Mouse (Mus musculus) forebrain, embryonic 11.5 days (tissue): ENCODE measurements at regions not wholly inside any gene's neighbourhood (a gene's known extent, or its start where the extent isn't known, plus 50 kb on each side); places are given as distances from the start of the nearest gene placed in this dataset.

Source experiments
- ATAC-seq: fragments of 200-750 bp; cut with Nextera tagmentation; replicated peaks from 2 replicates; pipeline ENCODE4 v1.8.0; 2017; ENCODE audit warnings: moderate TSS enrichment; ENCODE audit not compliant: low FRiP score
- DNase-seq: peaks from one replicate; pipeline ENCODE4 v3.0.0-alpha.2; 2017; ENCODE audit warnings: low spot score
- H3K27ac ChIP-seq: fragments of 300-500 bp; sonication (generic); 2 replicates; pipeline ENCODE4 v1.5.1; 2014; ENCODE audit warnings: low read depth, low read length
- H3K27me3 ChIP-seq: fragments of 300-500 bp; sonication (generic); 2 replicates; pipeline ENCODE4 v1.6.1; 2014; ENCODE audit warnings: mild to moderate bottlenecking, low read length, mixed read lengths; ENCODE audit not compliant: control insufficient read depth, insufficient read depth
- H3K36me3 ChIP-seq: fragments of 300-500 bp; sonication (generic); 2 replicates; pipeline ENCODE4 v1.6.1; 2014; ENCODE audit warnings: mild to moderate bottlenecking, low read length, moderate library complexity, mixed read lengths; ENCODE audit not compliant: control insufficient read depth, insufficient read depth
- H3K4me1 ChIP-seq: fragments of 300-500 bp; sonication (generic); replicated peaks from 2 replicates; pipeline ENCODE4 v1.6.1; 2014; ENCODE audit warnings: low read length, mixed read lengths; ENCODE audit not compliant: control insufficient read depth, insufficient read depth
- H3K4me2 ChIP-seq: fragments of 300-500 bp; sonication (generic); 2 replicates; pipeline ENCODE4 v1.6.1; 2014; ENCODE audit warnings: low read depth, mild to moderate bottlenecking, low read length, moderate library complexity, mixed read lengths; ENCODE audit not compliant: severe bottlenecking
- H3K4me3 ChIP-seq: fragments of 300-500 bp; sonication (generic); 2 replicates; pipeline ENCODE4 v1.5.1; 2014; ENCODE audit warnings: low read depth, low read length
- H3K9ac ChIP-seq: fragments of 300-500 bp; sonication (generic); 2 replicates; pipeline ENCODE4 v1.6.1; 2014; ENCODE audit warnings: low read length
- H3K9me3 ChIP-seq: fragments of 300-500 bp; sonication (generic); 2 replicates; pipeline ENCODE4 v1.6.1; 2016; ENCODE audit warnings: low read length, mixed read lengths; ENCODE audit not compliant: control insufficient read depth
- WGBS: fragments of 180-500 bp; shearing (Covaris S2); extraction: QIAGEN DNeasy Blood & Tissue Kit; methylation state at CpG from one replicate; pipeline ENCODE4 v1.1.7; 2014; 5-methylcytosine and 5-hydroxymethylcytosine counted together

DNA sequence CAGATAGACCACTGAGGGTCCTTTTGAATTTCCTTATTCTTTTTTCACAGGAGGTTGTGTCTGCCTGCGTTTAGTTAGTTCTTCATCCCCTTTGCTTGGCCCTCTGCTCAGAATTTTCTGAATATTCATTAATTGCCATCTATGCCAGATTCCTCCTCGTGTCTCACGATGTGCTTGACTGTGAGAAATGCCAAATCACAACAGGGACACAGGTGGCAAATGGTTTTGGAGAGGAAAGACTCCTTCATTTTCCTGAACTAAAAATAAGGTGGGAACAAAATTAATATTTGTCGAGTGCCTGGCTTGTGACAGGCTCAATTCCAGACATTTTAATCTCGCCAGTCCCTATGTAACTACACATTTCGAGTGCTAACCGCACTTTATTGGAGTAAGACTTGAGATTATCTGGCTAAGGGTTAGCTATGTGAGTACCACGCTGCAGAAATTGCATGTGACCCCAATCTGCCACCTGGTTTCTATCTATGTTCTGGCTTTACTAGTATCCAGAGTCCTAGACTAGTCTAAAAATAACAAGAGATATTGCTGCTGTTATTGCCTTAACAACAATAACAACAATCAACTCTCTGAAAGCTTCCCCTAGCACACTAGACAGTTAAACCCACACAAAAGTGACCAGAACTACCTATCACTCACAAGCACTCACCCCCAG is 156.0 kb upstream of the AI593442 start:
- H3K9me3 ChIP-seq = no peaks in the 10 kb centered on the region
- no peaks in the 10 kb centered on the region for H3K27me3 ChIP-seq
- H3K9ac ChIP-seq = no peak overlapping the region
- no peak overlapping the region for H3K4me3 ChIP-seq
- no peaks in the 10 kb centered on the region for H3K36me3 ChIP-seq
- no peak overlapping the region for H3K27ac ChIP-seq
- no peak for DNase-seq
- 91% methylated on average over 8 of the region's 8 CpGs for WGBS
- H3K4me2 ChIP-seq = no peak overlapping the region
- H3K4me1 ChIP-seq = no peaks in the 10 kb centered on the region
- no peak for ATAC-seq

DNA sequence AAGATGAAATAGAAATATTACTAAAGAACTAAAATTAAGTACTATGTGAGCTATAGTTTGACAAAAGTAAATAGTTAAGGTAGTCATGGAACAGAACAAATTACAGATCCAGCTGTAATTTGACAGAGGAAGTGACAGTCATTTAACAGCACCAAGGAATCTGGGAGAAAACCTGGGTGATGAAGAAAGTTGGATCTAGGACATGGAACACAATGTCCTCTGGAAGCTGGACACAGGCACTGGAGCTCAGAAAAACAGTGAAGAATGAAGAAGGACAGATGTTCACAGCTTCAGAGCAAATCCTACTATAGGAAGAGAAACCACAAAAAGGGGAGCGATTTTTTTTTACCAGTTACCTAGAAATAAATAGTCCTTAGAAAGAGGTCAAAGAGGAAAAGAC is 147.2 kb upstream of the AI593442 start:
- H3K4me3 ChIP-seq = no peak overlapping the region
- H3K4me1 ChIP-seq = no peaks in the 10 kb centered on the region
- H3K9ac ChIP-seq = no peak overlapping the region
- ATAC-seq (no peak), DNase-seq (no peak)
- no peak overlapping the region for H3K27ac ChIP-seq
- H3K36me3 ChIP-seq = no peaks in the 10 kb centered on the region
- H3K27me3 ChIP-seq = no peaks in the 10 kb centered on the region
- no peaks in the 10 kb centered on the region for H3K9me3 ChIP-seq
- no peak overlapping the region for H3K4me2 ChIP-seq
- 76% methylated on average over 1 of the region's 1 CpGs for WGBS

DNA sequence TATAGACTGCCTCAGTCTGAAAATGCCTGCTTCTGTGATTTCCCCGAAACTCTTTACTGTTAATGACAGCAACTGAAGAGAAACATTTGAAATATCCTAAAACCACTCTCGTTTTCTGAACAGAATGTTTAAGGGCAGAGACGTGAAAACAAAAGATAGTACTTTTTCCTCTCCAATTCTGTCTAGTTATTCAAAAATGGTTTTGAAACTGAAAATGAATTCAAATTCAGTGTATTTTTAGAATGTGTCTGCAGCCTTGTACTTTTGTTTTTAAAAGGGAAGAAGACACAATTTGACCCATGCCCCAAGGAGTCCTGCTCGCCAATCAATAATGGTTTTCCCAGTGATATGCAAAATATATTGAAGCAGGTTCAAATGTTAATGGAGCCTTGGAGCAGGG is 136.7 kb upstream of the AI593442 start:
- H3K4me1 ChIP-seq = no peaks in the 10 kb centered on the region
- no peaks in the 10 kb centered on the region for H3K27me3 ChIP-seq
- DNase-seq (no peak), ATAC-seq (no peak)
- WGBS = 90% methylated on average over 4 of the region's 4 CpGs
- H3K4me3 ChIP-seq = no peak overlapping the region
- H3K9ac ChIP-seq = no peak overlapping the region
- no peaks in the 10 kb centered on the region for H3K36me3 ChIP-seq
- H3K9me3 ChIP-seq = no peaks in the 10 kb centered on the region
- no peak overlapping the region for H3K4me2 ChIP-seq
- H3K27ac ChIP-seq = no peak overlapping the region

DNA sequence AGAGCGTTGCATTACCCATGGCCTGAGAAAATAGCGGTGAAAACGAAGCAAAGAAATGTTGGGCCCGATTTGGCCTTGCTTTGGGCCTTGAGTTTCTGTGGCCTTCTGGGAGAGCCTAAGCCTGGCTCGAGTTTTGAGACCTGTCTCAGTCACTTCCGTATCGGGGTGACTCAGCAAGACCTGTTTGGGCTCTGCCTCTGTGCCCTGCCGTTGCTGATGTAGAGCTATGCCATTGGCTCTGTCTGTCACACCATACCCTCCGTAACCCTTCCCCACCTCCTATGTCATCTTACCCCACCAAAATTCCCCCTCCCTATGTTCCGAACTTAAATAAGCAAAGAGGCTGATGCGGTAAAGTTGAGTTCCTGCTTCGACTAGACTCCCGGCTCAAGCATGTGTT is 123.4 kb upstream of the AI593442 start:
- H3K9ac ChIP-seq = no peak overlapping the region
- DNase-seq (no peak), ATAC-seq (no peak)
- no peaks in the 10 kb centered on the region for H3K4me1 ChIP-seq
- no peaks in the 10 kb centered on the region for H3K36me3 ChIP-seq
- H3K4me2 ChIP-seq = no peak overlapping the region
- no peak overlapping the region for H3K4me3 ChIP-seq
- no peaks in the 10 kb centered on the region for H3K27me3 ChIP-seq
- no peaks in the 10 kb centered on the region for H3K9me3 ChIP-seq
- 94% methylated on average over 13 of the region's 13 CpGs for WGBS
- no peak overlapping the region for H3K27ac ChIP-seq

DNA sequence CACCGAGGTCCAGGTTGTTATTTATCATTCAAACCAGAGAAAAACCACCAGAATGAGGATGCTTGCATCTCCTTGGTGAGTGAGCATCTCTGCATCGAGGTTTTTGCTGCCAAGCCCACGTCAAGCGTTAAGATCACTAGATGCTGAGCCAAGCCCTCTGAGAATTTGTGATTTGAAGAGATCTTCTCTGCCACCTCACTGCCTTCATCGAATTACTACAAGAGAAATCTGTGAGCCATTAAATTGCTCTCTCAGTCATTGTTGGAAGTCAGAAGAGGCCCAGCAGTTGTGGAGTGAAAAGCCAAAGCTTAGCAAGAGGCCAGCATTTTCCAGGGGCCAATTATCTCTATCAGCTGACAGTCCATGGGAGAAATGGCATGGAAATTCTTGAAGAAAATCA is 122.2 kb upstream of the AI593442 start:
- Histone ChIP-seq H3K27ac (no peak overlapping the region), H3K4me3 (no peak overlapping the region), H3K27me3 (no peaks in the 10 kb centered on the region), H3K9ac (no peak overlapping the region), H3K4me1 (no peaks in the 10 kb centered on the region), H3K4me2 (no peak overlapping the region), H3K36me3 (no peaks in the 10 kb centered on the region), H3K9me3 (no peaks in the 10 kb centered on the region)
- ATAC-seq (no peak), DNase-seq (no peak)
- 75% methylated on average over 5 of the region's 5 CpGs for WGBS

DNA sequence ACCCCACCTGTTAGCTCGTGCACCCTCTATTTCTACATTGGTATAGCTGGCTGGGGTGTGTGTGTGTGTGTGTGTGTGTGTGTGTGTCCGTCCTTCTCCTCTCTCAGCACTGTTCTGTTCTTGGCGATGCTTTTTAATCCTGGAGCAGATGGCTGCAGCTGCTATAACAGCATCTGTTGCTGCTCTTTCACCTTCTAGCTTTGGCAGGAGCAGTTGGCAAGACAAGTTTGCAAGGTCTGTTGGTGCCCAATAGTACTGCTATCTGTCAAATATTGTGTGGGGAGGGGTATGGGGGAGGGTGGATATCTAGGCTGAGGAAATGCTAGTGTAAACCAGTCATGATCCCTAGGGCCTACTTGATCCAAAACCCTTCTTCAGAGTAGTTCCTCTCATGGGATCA is 120.9 kb upstream of the AI593442 start:
- Histone ChIP-seq H3K9ac (no peak overlapping the region), H3K36me3 (no peaks in the 10 kb centered on the region), H3K4me1 (no peaks in the 10 kb centered on the region), H3K4me2 (no peak overlapping the region), H3K27me3 (no peaks in the 10 kb centered on the region), H3K9me3 (no peaks in the 10 kb centered on the region), H3K4me3 (no peak overlapping the region), H3K27ac (no peak overlapping the region)
- 88% methylated on average over 3 of the region's 3 CpGs for WGBS
- DNase-seq = no peak
- ATAC-seq = no peak

DNA sequence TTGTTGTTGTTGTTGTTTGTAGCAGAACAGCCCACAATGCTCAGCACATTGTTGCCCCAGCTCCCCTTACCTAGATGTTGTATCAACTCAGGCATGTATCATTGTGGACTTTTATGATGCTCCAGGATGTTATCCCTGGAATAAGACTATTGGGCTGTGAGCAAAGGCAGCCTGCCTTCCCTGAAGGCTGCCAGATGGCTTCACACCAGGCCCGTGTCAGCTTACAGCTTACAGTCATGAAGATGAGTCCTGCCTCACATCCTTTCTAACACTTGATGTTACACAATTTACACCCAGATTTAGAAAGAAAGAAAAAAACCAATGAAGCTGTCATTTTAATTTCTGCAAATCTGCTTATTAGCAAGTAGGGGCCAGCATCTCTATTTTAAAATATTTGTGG is 113.0 kb upstream of the AI593442 start:
- no peaks in the 10 kb centered on the region for H3K9me3 ChIP-seq
- no peak for ATAC-seq
- no peaks in the 10 kb centered on the region for H3K4me1 ChIP-seq
- WGBS = 63% methylated on average over 1 of the region's 1 CpGs
- no peak overlapping the region for H3K27ac ChIP-seq
- H3K36me3 ChIP-seq = no peaks in the 10 kb centered on the region
- H3K4me2 ChIP-seq = no peak overlapping the region
- H3K9ac ChIP-seq = no peak overlapping the region
- no peaks in the 10 kb centered on the region for H3K27me3 ChIP-seq
- H3K4me3 ChIP-seq = no peak overlapping the region
- no peak for DNase-seq

DNA sequence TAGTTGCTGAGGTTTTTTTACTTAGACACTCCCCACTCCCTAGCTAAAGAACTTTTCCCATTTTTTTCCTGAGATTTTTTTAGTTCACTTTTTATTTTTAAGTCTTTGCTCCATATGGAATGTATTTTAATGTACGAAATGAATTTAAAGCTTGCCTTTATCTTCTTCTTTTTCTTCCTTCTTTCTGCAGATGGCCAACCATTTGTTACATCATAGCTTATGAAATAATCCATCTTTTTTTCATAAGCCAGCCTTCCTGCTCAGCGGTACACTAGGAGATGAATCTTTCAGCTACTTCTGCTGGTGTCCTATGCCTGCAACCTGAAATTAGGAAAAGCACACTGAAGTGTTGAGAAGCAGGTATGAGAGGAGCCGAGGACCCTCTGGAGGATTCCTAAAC is 102.9 kb upstream of the AI593442 start:
- no peaks in the 10 kb centered on the region for H3K9me3 ChIP-seq
- H3K4me1 ChIP-seq = no peaks in the 10 kb centered on the region
- H3K4me3 ChIP-seq = no peak overlapping the region
- ATAC-seq (no peak), DNase-seq (no peak)
- no peak overlapping the region for H3K27ac ChIP-seq
- WGBS = 89% methylated on average over 3 of the region's 3 CpGs
- H3K27me3 ChIP-seq = no peaks in the 10 kb centered on the region
- H3K4me2 ChIP-seq = no peak overlapping the region
- no peaks in the 10 kb centered on the region for H3K36me3 ChIP-seq
- no peak overlapping the region for H3K9ac ChIP-seq

DNA sequence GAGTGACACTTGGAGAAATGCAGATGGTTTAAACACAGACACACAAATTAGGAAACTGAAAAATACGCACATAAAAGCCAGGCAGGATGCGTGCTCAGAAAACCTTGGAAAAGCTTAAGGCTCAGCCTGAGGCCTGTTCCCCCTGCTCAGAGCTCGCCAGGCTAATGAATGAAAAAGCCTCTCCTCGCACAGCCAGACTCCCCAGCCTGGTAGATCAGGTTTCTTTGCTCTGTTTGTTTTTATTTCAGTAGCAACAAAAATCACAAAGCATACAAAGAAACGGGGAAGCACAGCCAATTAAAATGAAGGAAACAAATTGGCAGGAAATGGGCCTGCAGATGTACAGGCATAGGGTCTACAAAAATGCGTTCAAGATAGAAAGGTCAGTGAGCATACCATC is 97.0 kb upstream of the AI593442 start:
- DNase-seq = peak; percentile 51
- no peaks in the 10 kb centered on the region for H3K9me3 ChIP-seq
- WGBS = 10% methylated on average over 6 of the region's 6 CpGs

More for the DNA sequence above, 97.0 kb upstream of the AI593442 start:
- ATAC-seq = no peak
- H3K4me3 ChIP-seq = no peak overlapping the region
- no peak overlapping the region for H3K27ac ChIP-seq
- no peak overlapping the region for H3K9ac ChIP-seq
- H3K27me3 ChIP-seq = no peaks in the 10 kb centered on the region
- no peaks in the 10 kb centered on the region for H3K36me3 ChIP-seq
- no peak overlapping the region for H3K4me2 ChIP-seq
- H3K4me1 ChIP-seq = no peaks in the 10 kb centered on the region
